Mouse (Mus musculus) cortical plate, adult 2 months (tissue): ENCODE results near the gene Tet2.

Experiments
- CTCF ChIP-seq: fragments of 200-500 bp; IDR thresholded peaks from 2 replicates; pipeline ENCODE4 v1.5.1; 2011; ENCODE audit warnings: mild to moderate bottlenecking, control low read depth, low read length; ENCODE audit not compliant: insufficient read depth; ENCODE audit errors: extremely low read depth
- POLR2A ChIP-seq: fragments of 200-500 bp; IDR thresholded peaks from 2 replicates; pipeline ENCODE4 v1.6.1; 2011; ENCODE audit warnings: mild to moderate bottlenecking, low read length, control low read depth; ENCODE audit not compliant: insufficient read depth; ENCODE audit errors: extremely low read depth

- TF ChIP-seq CTCF (no peak), POLR2A (no peak)
These were observed 71.2 kb downstream of the Tet2 start for GRCm38 (mm10) chr3:133473781-133474180.
